Mouse (Mus musculus) kidney, adult 11 months (tissue): ENCODE measurements at regions not wholly inside any gene's neighbourhood (a gene's known extent, or its start where the extent isn't known, plus 50 kb on each side); places are given as distances from the start of the nearest gene placed in this dataset.

Source experiments
- DNase-seq: peaks from one replicate; pipeline ENCODE4 v3.0.0; 2022

DNA sequence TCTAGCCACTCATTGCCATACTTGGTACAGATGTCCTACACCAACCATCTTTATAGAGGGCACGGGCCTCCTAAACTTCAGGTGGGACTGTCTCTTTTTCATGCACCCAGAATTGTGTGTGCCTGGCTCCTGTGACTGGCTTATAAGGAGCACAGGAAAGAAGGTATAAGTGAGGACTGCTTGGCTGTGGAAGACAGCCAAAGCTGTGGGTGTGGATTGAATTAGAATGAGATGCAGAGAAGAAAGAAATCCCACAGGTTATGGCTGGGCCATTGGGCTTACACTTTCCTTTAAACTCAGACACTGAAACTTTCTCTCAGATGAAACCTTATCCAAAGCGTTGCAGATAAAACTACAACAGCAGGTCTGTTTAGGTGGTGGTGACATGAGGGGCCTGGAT lies 239.5 kb upstream of the Fam160b2 start:
- no peak for DNase-seq

DNA sequence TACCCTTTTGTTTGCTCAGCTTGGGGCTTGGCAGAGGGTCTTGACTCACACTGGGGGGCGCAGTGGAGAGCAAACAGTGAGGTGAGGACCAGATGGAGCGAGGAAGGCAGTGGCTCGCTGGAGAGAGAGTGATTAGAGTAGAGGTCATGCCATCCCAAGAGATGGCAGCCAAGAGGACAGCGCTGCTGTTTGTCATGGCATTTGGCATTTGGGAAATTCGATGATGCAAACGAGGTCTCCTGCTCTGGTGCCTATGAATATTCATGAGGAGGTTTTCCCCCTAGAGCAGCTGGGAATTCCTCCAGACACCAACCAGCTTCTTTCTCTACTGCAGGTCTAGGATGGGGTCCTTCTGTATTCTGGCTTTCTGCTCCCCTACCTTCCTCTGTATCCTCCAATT lies 237.9 kb upstream of the Fam160b2 start:
- DNase-seq: no peak

GRCm38 (mm10) chr14:70833238-70833637 lies 233.6 kb upstream of the Fam160b2 start:
- DNase-seq: peak; percentile 12

DNA sequence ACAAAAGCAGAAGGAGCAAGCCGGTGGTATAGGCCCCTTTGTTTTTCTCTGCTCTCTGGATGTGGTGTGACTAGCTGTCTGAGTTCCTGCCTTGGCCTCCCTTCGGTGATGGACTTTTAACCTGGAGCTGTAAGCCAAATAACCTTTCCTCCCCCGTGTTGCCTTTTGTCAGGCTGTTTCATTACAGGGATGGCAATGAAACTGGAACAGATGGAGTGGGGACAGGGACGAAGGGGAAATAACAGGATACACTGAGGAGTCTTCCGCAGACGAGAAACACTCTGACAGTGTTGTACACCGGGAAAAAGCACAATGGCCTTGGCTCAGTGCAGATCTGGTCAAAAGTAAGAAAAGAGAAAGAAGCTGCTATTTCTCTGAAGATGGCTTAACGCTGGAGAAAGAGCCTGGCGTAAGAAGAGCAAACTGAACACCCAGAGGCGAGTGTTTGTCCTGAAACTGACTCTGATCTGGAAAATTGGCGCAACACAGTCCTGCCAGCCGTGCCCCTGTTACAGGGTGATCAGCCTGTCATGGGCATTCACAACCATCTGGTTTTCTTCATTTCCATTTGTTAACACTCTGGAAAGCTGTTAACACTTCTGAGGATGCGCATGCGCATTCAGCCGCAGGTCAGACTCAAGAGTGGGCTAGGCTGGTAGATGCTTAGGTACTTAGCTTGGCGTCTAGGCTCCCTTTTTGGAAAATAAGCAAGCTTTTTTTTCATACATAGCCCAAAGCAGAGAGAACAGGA lies 233.0 kb upstream of the Fam160b2 start:
- peak; percentile 45 for DNase-seq

DNA sequence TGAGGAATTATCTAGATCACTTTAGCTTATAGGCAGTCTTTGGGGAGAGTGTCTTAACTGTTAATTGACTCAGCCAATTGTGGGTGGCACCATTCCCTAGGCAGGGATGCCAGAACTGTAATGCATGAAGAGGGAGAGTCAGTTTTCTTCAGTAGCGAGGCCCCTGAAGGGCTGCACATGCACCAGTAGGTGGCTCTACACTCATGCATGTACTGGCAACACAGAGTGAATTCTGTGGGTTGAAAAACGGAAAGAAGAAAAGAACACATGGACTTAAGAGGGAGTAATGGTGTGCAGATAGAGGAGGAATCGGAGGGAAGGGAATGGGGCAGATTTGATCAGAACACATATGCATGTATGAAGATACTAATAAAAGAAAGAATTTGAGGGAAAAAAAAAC lies 232.4 kb upstream of the Fam160b2 start:
- no peak for DNase-seq
